In the genomic region with DNA sequence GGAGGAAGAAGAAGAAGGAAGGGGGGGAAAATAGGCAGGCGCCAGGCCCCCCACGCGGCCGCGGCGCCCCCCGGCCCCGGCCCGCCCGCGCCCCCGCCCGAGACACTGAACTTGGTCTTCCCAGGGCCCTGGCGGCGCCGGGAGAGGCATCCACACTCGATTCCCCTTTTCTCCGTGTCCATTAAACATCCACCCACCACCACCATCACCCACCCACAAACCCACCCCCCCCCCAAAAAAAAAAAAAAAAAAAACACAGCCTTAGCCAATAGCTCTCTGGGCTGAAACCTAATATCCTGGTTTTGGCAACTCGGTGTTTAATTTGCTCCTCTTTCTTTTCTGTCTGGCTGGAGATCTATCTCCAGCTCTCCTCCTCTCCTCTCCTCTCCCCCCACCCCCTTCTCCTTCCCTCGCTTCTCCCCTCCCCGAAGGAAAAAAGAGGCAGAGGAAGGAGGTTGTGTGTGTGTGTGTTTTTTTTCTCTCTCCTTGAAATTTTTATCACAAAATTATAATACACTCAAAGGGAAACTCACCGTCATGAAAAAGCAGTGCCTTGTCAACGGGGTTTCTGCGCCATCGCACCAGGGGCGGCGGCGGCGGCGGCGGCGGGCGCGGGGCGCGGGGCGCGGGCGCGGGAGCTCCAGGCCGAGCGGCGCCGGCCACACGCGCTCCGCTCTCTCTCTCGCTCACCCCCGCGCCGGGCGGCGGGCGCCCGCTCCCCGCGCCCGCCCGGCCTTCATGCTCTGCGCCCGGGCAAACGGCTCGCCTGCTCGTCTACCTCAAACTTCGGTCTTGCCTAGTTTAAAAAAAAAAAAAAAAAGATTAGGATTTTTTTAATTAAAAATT, we compare ENCODE assay signal across 8 mouse cellular contexts. TPM values are rescaled to one million over a fixed set of nuclear protein-coding genes. Genes with fewer than 3 reads are reported as not detected.
DNase-seq lines count a peak whose midpoint lies in the region; ATAC-seq lines count a peak whose summit lies in the region.

A gene (minus strand): TSS at position 580 of the 846 bp plus-strand sequence.

- peak within 1 kb of the TSS; percentile 100 for H3K27ac ChIP-seq in hindbrain, embryonic 11.5 days (ENCODE audit: low read depth, low read length)

- DNase-seq in NIH3T3 (ENCODE audit: low read depth): peak; percentile 90
- peak; percentile 62 to 81 for DNase-seq in cerebellum, adult 18-20 months
- peak; percentile 62 to 69 for DNase-seq in frontal cortex, postnatal 10 days (ENCODE audit: low spot score in 2 of 2)
- DNase-seq in hindbrain, embryonic 11.5 days (ENCODE audit: low spot score): peak; percentile 81
- peak; percentile 53 to 69 for DNase-seq in layer of hippocampus, postnatal 25 days (ENCODE audit: extremely low spot score in 1 of 2, low spot score in 1 of 2)
- peak; percentile 79 for DNase-seq in lung, postnatal 36 days
- peak; percentile 76 for DNase-seq in retina, embryonic 14.5 days (ENCODE audit: low spot score)
- peak; percentile 77 for DNase-seq in thymus, postnatal 36 days

- H3K9ac ChIP-seq in hindbrain, embryonic 11.5 days (ENCODE audit: low read depth, low read length): peak within 1 kb of the TSS; percentile 100

- WGBS in hindbrain, embryonic 11.5 days: under 1% methylated on average over 48 of the region's 65 CpGs

- peak; percentile 74 for ATAC-seq in hindbrain, embryonic 11.5 days (ENCODE audit: low FRiP score)

- no peaks in the 10 kb centered on the region; the same call in 1 of the 2 replicates for H3K4me1 ChIP-seq in hindbrain, embryonic 11.5 days (replicated peaks; ENCODE audit: control insufficient read depth, insufficient read depth, low read length)

- peak within 1 kb of the TSS; percentile 35 for H3K4me2 ChIP-seq in hindbrain, embryonic 11.5 days (replicated peaks; ENCODE audit: low read depth, low read length)

- H3K4me3 ChIP-seq in hindbrain, embryonic 11.5 days (ENCODE audit: low read depth, low read length): peak within 1 kb of the TSS; percentile 93

- no peaks in the 10 kb centered on the region for H3K36me3 ChIP-seq in hindbrain, embryonic 11.5 days (ENCODE audit: control insufficient read depth, insufficient read depth, low read length)

- H3K9me3 ChIP-seq in hindbrain, embryonic 11.5 days (ENCODE audit: control insufficient read depth, low read length): no peaks in the 10 kb centered on the region

- no peaks in the 10 kb centered on the region for H3K27me3 ChIP-seq in hindbrain, embryonic 11.5 days (ENCODE audit: control insufficient read depth, insufficient read depth, low read length)

RNA-seq across cellular contexts. Expression of the gene that starts here (rescaled TPM):
- 5.5 and 7.1 TPM in 2 replicates for polyA plus RNA-seq in hindbrain, embryonic 11.5 days (2014; fragmentation: Nextera tagmentation; extraction: Ambion mirVana)
- 10 to 100 TPM; 47.5 to 60.3 TPM for total RNA-seq in layer of hippocampus, postnatal 25 days (2021)

Comparison
In these comparisons a context has a peak if more than half of its experiments do, and no peak if none do; other contexts are left out.
1. Peak in every context shown above with its lines: DNase-seq, ATAC-seq, H3K4me3 ChIP-seq and H3K27ac ChIP-seq.